Mouse (Mus musculus): ENCODE results near the gene Olfr1122.

GRCm38 (mm10) chr2:87354515-87354914, 31.1 kb upstream of the Olfr1122 start, which contains the start of gene Olfr1120:
- TF ChIP-seq CTCF (IDR thresholded peaks at IDR 0.05 in 2 of 3, conservative IDR thresholded peaks at IDR 0.05 in 1 of 3; ENCODE audit: control insufficient read depth in 1 of 3, insufficient read depth in 1 of 3, low read depth in 2 of 3, low read length in 3 of 3, poor library complexity in 1 of 3, severe bottlenecking in 1 of 3) (no peak), GATA1 (IDR thresholded peaks at IDR 0.05; ENCODE audit: low read depth, low read length) (no peak), POLR2A (IDR thresholded peaks at IDR 0.05; ENCODE audit: control insufficient read depth in 1 of 2, insufficient read depth in 1 of 2, low read depth in 1 of 2, low read length in 2 of 2, poor library complexity in 1 of 2) (no peak)
